Mouse (Mus musculus): ENCODE results near the gene Lypd6b.

Gene Lypd6b

GRCm38 (mm10) chr2:49869782-49870514 is 82.5 kb downstream of the Lypd6b start:
- CTCF ChIA-PET = no interaction called here

DNA sequence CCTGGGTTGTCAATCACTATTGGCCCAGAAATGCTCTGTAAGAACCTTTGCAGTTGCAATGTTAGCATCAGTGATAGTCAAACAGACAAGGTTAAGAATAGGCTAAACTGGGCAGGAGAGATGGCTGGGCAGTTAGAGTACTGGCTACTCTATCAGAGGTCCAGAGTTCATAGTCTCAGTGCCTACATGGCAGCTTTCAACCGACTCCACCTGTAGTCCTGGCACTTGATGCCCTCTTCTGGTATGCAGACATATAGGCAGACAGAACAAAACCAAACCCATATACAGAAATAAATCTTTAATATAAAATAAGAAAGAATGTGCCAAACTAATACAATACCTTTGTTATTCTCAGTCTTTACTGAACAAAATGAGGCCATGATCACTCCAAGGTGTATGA is 83.5 kb downstream of the Lypd6b start:
- CTCF ChIA-PET = no interaction called here

- CTCF ChIA-PET = no interaction called here
Observed at GRCm38 (mm10) chr2:49880507-49880906, 93.0 kb downstream of the Lypd6b start.

DNA sequence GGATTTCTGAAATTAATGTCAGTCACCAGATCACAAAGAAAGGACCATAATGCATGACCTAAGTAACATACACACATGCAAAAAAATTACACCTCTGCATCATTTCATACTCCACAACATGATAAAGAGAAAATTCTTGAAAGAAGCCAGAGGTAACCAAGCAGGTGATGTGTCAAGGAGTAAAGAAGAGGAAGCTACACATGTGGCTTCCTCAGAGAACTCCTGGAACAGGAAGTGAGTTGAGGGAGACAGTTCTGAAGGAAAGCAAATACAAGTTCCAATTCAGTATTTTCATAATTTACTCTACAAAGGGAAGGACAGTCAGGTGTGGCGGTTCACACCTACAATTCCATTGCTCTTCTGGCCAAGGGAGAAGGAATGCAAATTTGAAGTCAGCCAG is 93.5 kb downstream of the Lypd6b start:
- CTCF ChIA-PET = no interaction called here

DNA sequence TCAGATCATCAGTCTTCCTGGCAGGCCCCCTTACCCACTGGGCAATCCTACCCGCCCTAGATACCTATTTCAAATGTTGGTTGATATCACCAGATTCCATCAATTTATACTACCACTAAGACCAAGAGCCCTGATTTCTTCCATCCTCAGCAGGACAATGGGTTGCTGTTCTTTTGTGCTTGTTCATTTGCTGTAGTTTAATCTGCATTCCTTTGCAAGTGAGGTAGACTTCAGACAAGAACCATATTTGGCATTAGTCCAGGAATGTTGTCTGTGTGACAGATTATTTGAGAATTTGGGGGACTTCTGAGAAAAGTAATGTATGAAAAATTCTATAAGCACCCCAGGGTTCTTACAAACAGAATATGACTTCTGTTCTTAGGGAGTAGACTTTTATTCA is 95.0 kb downstream of the Lypd6b start:
- CTCF ChIA-PET = no interaction called here

- CTCF ChIA-PET = interaction anchor here (1.0 kb wide), 1 partner anchor 324 kb away, joined by 4 read pairs; no protein-coding TSS in a partner anchor
Observed at GRCm38 (mm10) chr2:49883990-49884389, 96.5 kb downstream of the Lypd6b start.

GRCm38 (mm10) chr2:49886209-49886608 is 98.7 kb downstream of the Lypd6b start:
- CTCF ChIA-PET = no interaction called here

- CTCF ChIA-PET = no interaction called here
Observed at GRCm38 (mm10) chr2:49888346-49888745, 100.9 kb downstream of the Lypd6b start.

- CTCF ChIA-PET = no interaction called here
Observed at GRCm38 (mm10) chr2:49890727-49891126, 103.2 kb downstream of the Lypd6b start.

DNA sequence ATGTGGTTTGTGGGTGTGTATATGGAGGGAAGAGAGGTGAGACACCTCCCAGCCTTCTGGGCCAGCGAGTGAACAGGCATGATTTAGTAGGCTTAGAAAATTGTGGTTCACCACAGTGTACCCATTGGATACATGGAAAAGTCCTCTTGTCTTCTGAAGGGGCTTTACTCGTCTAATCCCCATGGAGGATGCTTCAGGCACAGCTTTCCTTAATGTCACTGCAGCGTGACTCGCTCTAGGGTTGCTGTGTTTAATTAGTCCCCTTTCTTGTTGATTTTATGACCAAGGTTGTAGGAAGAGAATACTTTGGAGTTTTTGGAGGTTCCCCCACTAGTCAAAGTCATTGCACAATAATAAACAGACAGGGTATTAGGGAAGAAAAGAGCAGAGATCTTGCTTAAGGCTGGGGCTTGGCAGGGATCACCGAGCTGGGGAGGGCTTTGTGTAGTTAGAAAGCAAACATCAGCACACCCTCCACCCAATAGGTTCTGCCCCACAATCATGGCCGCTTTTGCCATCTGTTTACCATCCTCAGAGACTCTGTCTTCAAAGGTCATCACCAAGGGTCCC is 122.4 kb downstream of the Lypd6b start:
- CTCF ChIA-PET = no interaction called here

DNA sequence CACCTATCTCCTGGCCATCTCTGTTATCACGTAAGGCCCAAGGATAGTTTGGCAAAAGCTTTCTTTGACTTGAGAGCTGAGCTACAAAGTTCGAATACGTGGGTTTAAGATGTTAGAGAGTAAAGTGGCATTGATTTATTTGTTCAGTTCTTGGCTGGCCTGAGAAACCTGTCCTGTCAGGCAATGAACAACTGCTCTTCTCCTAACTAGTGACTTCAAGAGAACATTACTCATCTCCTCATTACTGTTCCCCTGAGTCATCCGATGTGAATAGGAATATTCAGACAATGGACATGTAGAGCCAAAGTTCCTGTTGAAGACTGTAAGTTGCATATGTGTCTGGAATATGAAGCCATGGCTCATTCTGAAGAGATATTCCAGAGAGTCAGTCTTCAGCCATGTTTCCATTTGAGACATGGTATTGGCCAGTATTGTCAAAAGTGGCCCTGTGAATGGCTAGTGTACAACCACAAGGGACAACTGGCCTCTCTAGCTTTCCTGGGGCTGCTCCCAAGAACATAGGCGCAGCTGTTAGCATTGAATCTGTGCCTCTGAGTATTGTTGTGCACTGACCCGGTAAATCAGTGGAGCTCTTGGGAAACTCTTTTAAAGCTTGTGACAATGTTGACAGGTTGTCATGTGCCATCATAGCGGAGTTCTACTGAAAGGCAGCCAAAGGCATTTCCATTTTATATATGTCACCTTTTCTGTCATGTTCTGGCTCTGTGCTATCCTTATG is 124.0 kb downstream of the Lypd6b start:
- CTCF ChIA-PET = no interaction called here

GRCm38 (mm10) chr2:49912261-49912895 is 124.9 kb downstream of the Lypd6b start:
- CTCF ChIA-PET = no interaction called here

- CTCF ChIA-PET = no interaction called here
Observed at GRCm38 (mm10) chr2:49917489-49917888, 130.0 kb downstream of the Lypd6b start.

DNA sequence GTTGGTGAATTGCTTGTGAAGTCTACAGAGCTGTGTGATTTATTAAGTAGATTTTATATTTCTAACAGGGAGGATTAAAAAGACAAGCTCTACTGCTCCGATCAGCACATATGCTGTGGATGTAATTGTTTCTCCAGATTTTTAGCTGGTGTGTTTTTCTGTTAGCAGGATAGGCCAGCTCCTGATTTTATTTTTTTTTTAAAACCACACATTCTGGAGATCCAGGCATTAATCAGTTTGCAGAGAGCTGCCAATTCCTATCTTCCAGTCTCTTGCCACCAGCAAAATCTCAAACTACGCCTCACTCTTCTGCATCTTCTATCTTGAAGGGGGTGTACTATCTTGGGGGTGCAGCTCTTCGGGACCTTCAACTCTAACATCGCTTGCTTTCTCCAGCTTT is 130.6 kb downstream of the Lypd6b start:
- CTCF ChIA-PET = no interaction called here

- CTCF ChIA-PET = no interaction called here
Observed at GRCm38 (mm10) chr2:49918692-49919091, 131.2 kb downstream of the Lypd6b start.

DNA sequence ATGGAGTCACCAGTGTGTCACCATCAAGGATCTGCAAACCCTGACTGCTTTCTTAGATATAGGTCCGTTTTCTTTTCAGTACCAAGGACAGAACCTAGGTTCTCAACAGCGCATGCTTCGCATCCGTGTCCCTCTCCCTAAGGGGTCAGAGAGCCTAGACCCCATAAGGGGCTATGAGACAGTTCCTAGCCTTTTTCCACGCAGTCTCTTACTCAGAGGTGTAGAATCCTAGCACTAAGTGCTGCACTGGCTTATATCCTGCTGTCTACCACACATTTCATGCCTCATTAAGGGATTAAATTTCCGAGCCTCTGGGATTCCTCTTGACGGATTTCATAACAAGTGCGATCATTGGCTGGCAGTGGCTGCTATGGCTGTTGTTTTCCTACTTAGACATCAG is 134.5 kb downstream of the Lypd6b start:
- CTCF ChIA-PET = no interaction called here

DNA sequence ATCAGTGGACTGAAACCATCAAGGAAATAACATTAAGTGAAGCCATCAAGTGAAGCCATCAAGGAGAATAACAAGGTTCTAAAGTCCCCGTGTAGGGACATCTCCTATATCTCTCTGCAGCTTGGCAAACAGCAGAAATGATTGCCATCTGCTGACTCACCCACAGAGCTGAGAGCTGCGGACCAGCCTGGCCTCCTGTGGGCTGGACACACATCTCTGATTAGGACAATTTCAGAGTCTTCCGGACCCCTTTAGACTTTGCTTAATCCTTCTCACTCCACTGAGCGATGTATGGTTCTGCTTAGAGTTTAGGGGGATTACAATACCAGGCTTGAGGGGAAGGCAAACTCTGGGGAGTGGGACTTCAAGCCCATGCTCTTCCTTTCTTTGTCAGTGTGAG is 135.3 kb downstream of the Lypd6b start:
- CTCF ChIA-PET = no interaction called here

- CTCF ChIA-PET = no interaction called here
Observed at GRCm38 (mm10) chr2:49926186-49926585, 138.7 kb downstream of the Lypd6b start.

DNA sequence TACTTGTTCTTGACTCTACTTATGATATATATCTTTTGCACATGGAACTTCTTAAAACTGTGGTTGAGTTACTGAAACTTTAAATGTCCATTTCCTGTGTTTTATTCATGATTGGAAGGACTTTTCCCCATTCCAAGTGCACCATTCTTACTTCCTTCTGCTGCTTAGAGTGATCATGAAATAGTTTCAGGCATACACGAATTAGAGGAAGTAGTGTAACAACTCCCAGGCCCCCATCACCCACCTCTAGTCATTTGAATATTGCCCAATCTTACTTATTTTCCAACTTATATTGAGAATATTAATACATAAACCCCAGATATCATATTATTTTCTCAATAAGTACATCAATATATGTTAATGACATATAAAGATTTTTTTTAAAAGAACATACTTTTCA is 139.9 kb downstream of the Lypd6b start:
- CTCF ChIA-PET = no interaction called here

DNA sequence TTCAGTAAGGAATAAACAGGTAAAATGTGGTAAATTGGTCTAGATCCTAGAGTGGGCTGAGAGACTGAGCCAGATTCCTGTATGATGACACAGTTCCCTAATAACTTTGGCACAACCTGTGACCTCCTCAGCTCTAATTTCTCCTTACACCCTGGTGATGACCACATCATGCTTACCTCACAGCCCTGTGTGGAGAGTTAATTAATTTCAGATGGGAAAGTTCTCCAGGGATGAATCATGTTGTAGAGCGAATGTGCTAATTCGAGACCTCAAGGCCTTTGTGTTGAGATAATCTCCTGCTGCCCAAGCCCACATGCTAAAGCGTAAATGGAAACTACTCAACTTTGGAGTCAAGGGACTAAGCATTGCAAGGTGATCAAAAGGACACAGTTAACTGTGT is 142.4 kb downstream of the Lypd6b start:
- CTCF ChIA-PET = no interaction called here

GRCm38 (mm10) chr2:49937621-49938020 is 150.1 kb downstream of the Lypd6b start:
- CTCF ChIA-PET = no interaction called here

GRCm38 (mm10) chr2:49938246-49938645 is 150.8 kb downstream of the Lypd6b start:
- CTCF ChIA-PET = no interaction called here

DNA sequence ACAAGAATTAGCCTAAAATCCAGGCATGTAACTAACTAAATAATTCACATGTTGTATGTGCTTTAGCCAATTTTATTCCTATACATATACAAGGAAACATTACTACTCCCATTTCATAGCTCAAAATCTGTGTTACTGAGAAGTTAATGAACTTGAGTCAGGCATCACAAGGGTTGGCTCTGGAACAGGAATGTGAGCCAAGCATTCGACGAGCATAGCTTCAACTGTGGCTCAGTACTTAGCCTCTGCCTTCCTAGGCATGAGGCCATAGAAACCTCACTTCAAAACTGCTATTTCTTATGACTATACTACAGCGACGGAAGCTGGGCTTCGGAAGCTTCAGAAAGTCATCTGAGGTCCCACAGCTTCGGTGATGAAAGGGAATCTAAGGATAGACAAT is 152.9 kb downstream of the Lypd6b start:
- CTCF ChIA-PET = no interaction called here
